Mouse (Mus musculus): ENCODE results near the gene Adgrl3. TPM values are rescaled to one million over a fixed set of nuclear protein-coding genes. Genes with fewer than 3 reads are reported as not detected.

Gene Adgrl3
- polyA plus RNA-seq, 1 experiment from 2014 or later = 18.8 TPM

- Histone ChIP-seq H3K9me3 (replicated peaks; ENCODE audit: control insufficient read depth, low read length) (no peaks in the 10 kb centered on the region), H3K27me3 (ENCODE audit: control insufficient read depth, insufficient read depth, low read length) (no peaks in the 10 kb centered on the region), H3K9ac (replicated peaks; ENCODE audit: low read length) (no peak overlapping the region), H3K4me1 (ENCODE audit: control insufficient read depth, insufficient read depth, low read length) (no peaks in the 10 kb centered on the region), H3K4me3 (ENCODE audit: low read depth, low read length) (no peak overlapping the region), H3K36me3 (replicated peaks; ENCODE audit: control insufficient read depth, insufficient read depth, low read depth, low read length) (no peaks in the 10 kb centered on the region), H3K4me2 (ENCODE audit: low read depth, low read length) (no peak overlapping the region), H3K27ac (replicated peaks; ENCODE audit: low read depth, low read length) (no peak overlapping the region)
- 24% methylated on average over 4 of the region's 4 CpGs for WGBS
- ATAC-seq (replicated peaks; ENCODE audit: insufficient number of reproducible peaks, low FRiP score, low TSS enrichment, low read depth) (no peak), DNase-seq (ENCODE audit: low spot score) (no peak)
Measured at GRCm38 (mm10) chr5:81843798-81844197, 823.9 kb downstream of the Adgrl3 start.

GRCm38 (mm10) chr5:81870336-81870735, 850.4 kb downstream of the Adgrl3 start:
- WGBS = 87% methylated on average over 6 of the region's 6 CpGs
- no peaks in the 10 kb centered on the region for H3K9me3 ChIP-seq (replicated peaks; ENCODE audit: control insufficient read depth, low read length)
- no peak overlapping the region for H3K27ac ChIP-seq (replicated peaks; ENCODE audit: low read depth, low read length)
- no peaks in the 10 kb centered on the region for H3K27me3 ChIP-seq (ENCODE audit: control insufficient read depth, insufficient read depth, low read length)
- no peak overlapping the region for H3K9ac ChIP-seq (replicated peaks; ENCODE audit: low read length)
- no peak overlapping the region for H3K4me2 ChIP-seq (ENCODE audit: low read depth, low read length)
- no peak overlapping the region for H3K4me3 ChIP-seq (ENCODE audit: low read depth, low read length)
- no peaks in the 10 kb centered on the region for H3K36me3 ChIP-seq (replicated peaks; ENCODE audit: control insufficient read depth, insufficient read depth, low read depth, low read length)
- DNase-seq (ENCODE audit: low spot score) = no peak
- ATAC-seq (replicated peaks; ENCODE audit: insufficient number of reproducible peaks, low FRiP score, low TSS enrichment, low read depth) = no peak
- H3K4me1 ChIP-seq (ENCODE audit: control insufficient read depth, insufficient read depth, low read length) = no peaks in the 10 kb centered on the region

Small RNA genes lying within 50 kb of the gene (microRNA-seq; reads per million reads assigned to microRNA genes)
- not detected for gene Gm22048 (ENCODE audit: borderline number of aligned reads)
